Mouse (Mus musculus) myocyte (in vitro differentiated cells): ENCODE data around the gene Sh2d1b2. TPM values are rescaled to one million over a fixed set of nuclear protein-coding genes. Genes with fewer than 3 reads are reported as not detected.

Experiments used
- H3K27me3 ChIP-seq: one replicate; pipeline ENCODE4 v1.6.1; 2011; ENCODE audit not compliant: control insufficient read depth, insufficient read depth, insufficient read length
- H3K36me3 ChIP-seq: one replicate; pipeline ENCODE4 v1.6.1; 2011; ENCODE audit not compliant: control insufficient read depth, insufficient read depth
- H3K4me2 ChIP-seq: one replicate; pipeline ENCODE4 v1.6.1; 2011; ENCODE audit warnings: low read depth, control low read depth
- H3K4me3 ChIP-seq: one replicate; pipeline ENCODE4 v1.5.1; 2011; ENCODE audit warnings: mild to moderate bottlenecking, control low read depth, moderate library complexity
- H3K79me2 ChIP-seq: one replicate; pipeline ENCODE4 v1.6.1; 2011; ENCODE audit not compliant: control insufficient read depth, insufficient read depth
- H3ac ChIP-seq: one replicate; pipeline ENCODE4 v1.6.1; 2011; ENCODE audit not compliant: control insufficient read depth, insufficient read length
- CEBPB ChIP-seq: IDR thresholded peaks from 2 replicates; pipeline ENCODE4 v1.6.1; 2011; ENCODE audit warnings: mild to moderate bottlenecking, moderate library complexity; ENCODE audit not compliant: poor library complexity, insufficient read depth, severe bottlenecking
- E2F4 ChIP-seq: IDR thresholded peaks from one replicate; pipeline ENCODE4 v1.6.1; 2011; ENCODE audit warnings: mild to moderate bottlenecking, control low read depth, moderate library complexity; ENCODE audit not compliant: insufficient read depth
- MAX ChIP-seq: IDR thresholded peaks from one replicate; pipeline ENCODE4 v1.6.1; 2011; ENCODE audit warnings: low read depth, mild to moderate bottlenecking, control low read depth
- MYOD1 ChIP-seq, 3 experiments: IDR thresholded peaks; one replicate each; pipeline ENCODE4 v1.6.1; 2011; ENCODE audit warnings: control low read depth in 2 of 3, low read depth in 2 of 3, mild to moderate bottlenecking in 2 of 3, moderate library complexity in 1 of 3; ENCODE audit not compliant: insufficient read length in 2 of 3, control insufficient read depth in 1 of 3
- MYOG ChIP-seq, 3 experiments: IDR thresholded peaks; one replicate each; pipeline ENCODE4 v1.6.1; 2011; ENCODE audit warnings: control low read depth in 2 of 3, low read depth in 2 of 3, mild to moderate bottlenecking in 2 of 3; ENCODE audit not compliant: insufficient read length in 2 of 3, control insufficient read depth in 1 of 3, insufficient read depth in 1 of 3
- POLR2A ChIP-seq: IDR thresholded peaks from one replicate; pipeline ENCODE4 v1.6.1; 2011; ENCODE audit warnings: low read depth, mild to moderate bottlenecking, control low read depth, moderate library complexity; ENCODE audit not compliant: insufficient read length
- POLR2AphosphoS2 ChIP-seq: IDR thresholded peaks from one replicate; pipeline ENCODE4 v1.6.1; 2011; ENCODE audit warnings: low read depth, control low read depth; ENCODE audit not compliant: insufficient read length
- REST ChIP-seq: IDR thresholded peaks from one replicate; pipeline ENCODE4 v1.6.1; 2011; ENCODE audit warnings: mild to moderate bottlenecking, control low read depth, moderate library complexity; ENCODE audit not compliant: insufficient read depth, insufficient read length
- SRF ChIP-seq: IDR thresholded peaks from one replicate; pipeline ENCODE4 v1.6.1; 2011; ENCODE audit warnings: low read depth; ENCODE audit not compliant: control insufficient read depth, insufficient read length
- TCF12 ChIP-seq: IDR thresholded peaks from one replicate; pipeline ENCODE4 v1.6.1; 2011; ENCODE audit warnings: mild to moderate bottlenecking, control low read depth; ENCODE audit not compliant: poor library complexity, insufficient read depth, severe bottlenecking
- TCF3 ChIP-seq: IDR thresholded peaks from one replicate; pipeline ENCODE4 v1.6.1; 2011; ENCODE audit warnings: low read depth, control low read depth; ENCODE audit not compliant: insufficient read length
- USF1 ChIP-seq: IDR thresholded peaks from one replicate; pipeline ENCODE4 v1.6.1; 2011; ENCODE audit warnings: low read depth, mild to moderate bottlenecking, control low read depth, moderate library complexity
- polyA plus RNA-seq: library from polyadenylated mRNA; unstranded; fragments of >200 nt; fragmentation: generic; extraction: Trizol; gene quantifications from one replicate; pipeline ENCODE4 v1.2.1, GENCODE M21; 2012; ENCODE audit warnings: missing spikeins

Sh2d1b2 gene
- polyA plus RNA-seq, 1 experiment, result not detected

DNA sequence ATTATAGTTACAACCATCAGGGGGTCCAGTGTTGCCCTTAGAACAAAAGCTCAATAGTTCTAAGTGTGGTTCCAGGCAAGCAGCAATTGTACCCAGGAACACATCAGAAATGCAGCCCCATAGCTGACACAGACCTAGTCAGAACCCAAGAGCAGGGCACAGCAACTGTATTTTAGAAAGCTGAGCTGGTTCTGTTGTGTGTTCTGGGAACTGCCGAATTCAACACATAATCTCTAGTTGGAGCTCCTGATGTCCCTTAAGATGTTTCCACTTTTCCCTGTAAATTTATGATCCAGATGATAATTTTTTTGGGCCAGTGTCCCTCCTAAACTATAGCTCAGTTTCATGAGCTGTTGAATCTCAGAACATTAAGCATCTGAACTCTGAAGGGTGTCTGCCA, 40.6 kb upstream of the Sh2d1b2 start:
- Histone ChIP-seq H3ac (no peak overlapping the region), H3K36me3 (peaks cover 26% of the 10 kb centered on the region), H3K79me2 (no peaks in the 10 kb centered on the region), H3K4me3 (no peak overlapping the region), H3K4me2 (no peak overlapping the region), H3K27me3 (no peaks in the 10 kb centered on the region)
- no peak for TF ChIP-seq TCF12
- TF ChIP-seq USF1, result no peak

- TF ChIP-seq MAX, result no peak
- no peak for TF ChIP-seq MYOD1 (IDR thresholded peaks at IDR 0.05; ENCODE audit: control insufficient read depth in 1 of 3, insufficient read length in 2 of 3, low read depth in 2 of 3)
- no peak for TF ChIP-seq TCF3
- TF ChIP-seq MYOG (IDR thresholded peaks at IDR 0.05; ENCODE audit: control insufficient read depth in 1 of 3, insufficient read depth in 1 of 3, insufficient read length in 2 of 3, low read depth in 2 of 3), result no peak
- no peak for TF ChIP-seq SRF
- TF ChIP-seq TCF12, result no peak
- no peak for TF ChIP-seq CEBPB
- TF ChIP-seq E2F4, result no peak
- TF ChIP-seq POLR2AphosphoS2, result no peak
These were observed 36.3 kb upstream of the Sh2d1b2 start for GRCm38 (mm10) chr1:170196211-170196610.

GRCm38 (mm10) chr1:170200379-170200778, 32.2 kb upstream of the Sh2d1b2 start:
- Histone ChIP-seq H3K4me3 (no peak overlapping the region), H3ac (no peak overlapping the region), H3K27me3 (no peaks in the 10 kb centered on the region), H3K4me2 (no peak overlapping the region), H3K79me2 (no peaks in the 10 kb centered on the region), H3K36me3 (peaks cover 56% of the 10 kb centered on the region)
- no peak for TF ChIP-seq TCF3
- TF ChIP-seq CEBPB, result no peak
- no peak for TF ChIP-seq MAX
- no peak for TF ChIP-seq POLR2AphosphoS2
- TF ChIP-seq MYOG (IDR thresholded peaks at IDR 0.05; ENCODE audit: control insufficient read depth in 1 of 3, insufficient read depth in 1 of 3, insufficient read length in 2 of 3, low read depth in 2 of 3), result no peak
- TF ChIP-seq REST, result no peak
- no peak for TF ChIP-seq TCF12
- TF ChIP-seq E2F4, result no peak
- no peak for TF ChIP-seq USF1
- no peak for TF ChIP-seq MYOD1 (IDR thresholded peaks at IDR 0.05; ENCODE audit: control insufficient read depth in 1 of 3, insufficient read length in 2 of 3, low read depth in 2 of 3)
- TF ChIP-seq POLR2A, result no peak
- TF ChIP-seq SRF, result no peak

More at GRCm38 (mm10) chr1:170196211-170196610, 36.3 kb upstream of the Sh2d1b2 start:
- no peak overlapping the region for H3ac ChIP-seq
- H3K4me3 ChIP-seq, result no peak overlapping the region
- no peak overlapping the region for H3K4me2 ChIP-seq
- peaks cover 53% of the 10 kb centered on the region for H3K36me3 ChIP-seq
- no peaks in the 10 kb centered on the region for H3K79me2 ChIP-seq
- no peaks in the 10 kb centered on the region for H3K27me3 ChIP-seq

DNA sequence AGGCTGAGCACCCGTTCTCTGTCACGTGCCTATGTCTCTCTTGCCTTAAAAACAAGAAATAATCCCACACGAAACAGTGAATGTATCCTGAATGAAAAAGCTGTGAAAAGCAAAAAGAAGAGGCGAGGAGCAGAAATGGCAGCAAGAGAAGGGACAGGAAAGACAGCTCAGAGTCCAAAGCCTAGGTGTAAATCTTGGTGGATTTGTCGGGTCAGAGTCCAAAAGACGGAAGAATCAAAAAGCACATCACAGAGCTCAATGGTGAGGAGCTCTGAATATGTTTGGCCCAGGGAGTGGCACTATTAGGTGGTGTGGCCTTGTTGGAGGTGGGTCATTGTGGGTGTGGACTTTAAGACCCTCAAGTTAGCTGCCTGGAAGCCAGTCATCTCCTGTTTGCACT, 26.2 kb upstream of the Sh2d1b2 start:
- peaks cover 42% of the 10 kb centered on the region for H3K36me3 ChIP-seq
- peaks cover 4% of the 10 kb centered on the region for H3K79me2 ChIP-seq
- no peak overlapping the region for H3K4me2 ChIP-seq
- no peak overlapping the region for H3ac ChIP-seq
- TF ChIP-seq E2F4 (no peak), TCF12 (no peak), SRF (no peak), TCF3 (no peak), POLR2A (no peak), MYOD1 (IDR thresholded peaks at IDR 0.05; ENCODE audit: control insufficient read depth in 1 of 3, insufficient read length in 2 of 3, low read depth in 2 of 3) (no peak), CEBPB (no peak), USF1 (no peak), MAX (no peak), REST (no peak), MYOG (IDR thresholded peaks at IDR 0.05; ENCODE audit: control insufficient read depth in 1 of 3, insufficient read depth in 1 of 3, insufficient read length in 2 of 3, low read depth in 2 of 3) (no peak), POLR2AphosphoS2 (no peak)
- H3K4me3 ChIP-seq, result no peak overlapping the region
- no peaks in the 10 kb centered on the region for H3K27me3 ChIP-seq

DNA sequence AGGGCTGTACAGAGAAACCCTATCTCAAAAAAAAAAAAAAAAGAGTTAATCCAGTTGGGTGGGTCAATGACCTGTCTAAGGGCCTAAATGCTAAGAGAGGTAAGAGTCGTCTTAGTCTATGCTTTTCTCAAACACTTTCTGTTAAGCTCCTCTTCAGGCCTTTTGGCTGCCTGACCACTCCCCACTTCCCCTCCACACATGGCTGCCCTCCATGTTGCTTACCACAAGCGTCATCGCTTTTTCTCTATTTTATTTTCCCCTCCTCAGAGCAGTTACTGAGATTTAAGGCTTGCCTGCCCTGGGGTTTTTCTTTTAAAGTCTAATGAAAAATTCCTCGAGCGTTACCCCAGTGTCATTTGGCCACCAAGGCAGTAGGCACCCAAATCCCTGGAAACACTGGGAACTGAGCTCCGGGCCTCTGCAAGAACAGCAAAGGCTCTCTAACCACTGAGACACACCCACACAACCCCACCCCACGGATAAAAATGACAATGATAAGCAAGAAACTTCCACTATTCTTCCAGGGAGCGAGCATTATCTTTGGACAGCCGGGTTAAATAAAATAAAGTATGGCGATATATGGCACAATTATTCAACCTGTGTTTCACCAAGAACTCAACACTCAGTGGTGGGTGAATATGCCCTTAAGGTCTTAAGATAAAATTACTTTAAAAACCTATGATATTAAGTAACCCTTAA, 19.2 kb upstream of the Sh2d1b2 start:
- peaks cover 4% of the 10 kb centered on the region for H3K36me3 ChIP-seq
- no peaks in the 10 kb centered on the region for H3K27me3 ChIP-seq
- H3K4me2 ChIP-seq, result no peak overlapping the region
- H3K79me2 ChIP-seq, result peaks cover 33% of the 10 kb centered on the region
- TF ChIP-seq TCF3 (no peak), REST (no peak), TCF12 (no peak), MYOG (IDR thresholded peaks at IDR 0.05; ENCODE audit: control insufficient read depth in 1 of 3, insufficient read depth in 1 of 3, insufficient read length in 2 of 3, low read depth in 2 of 3) (no peak), SRF (no peak)
- no peak overlapping the region for H3ac ChIP-seq
- peak overlapping the region; percentile 36 for H3K4me3 ChIP-seq
